Mouse (Mus musculus): ENCODE measurements around the gene Ahsg. TPM values are rescaled to one million over a fixed set of nuclear protein-coding genes. Genes with fewer than 3 reads are reported as not detected.

The Ahsg gene
- total and polyA plus RNA-seq, 3 experiments = 0.13 TPM; not detected in 2

- Histone ChIP-seq H3K27me3 (ENCODE audit: control insufficient read depth in 1 of 2, insufficient read depth in 2 of 2, low read length in 2 of 2) (peaks cover 2% of the 10 kb centered on the region in 2 experiments; a peak in 2 of 4 replicates), H3K9ac (ENCODE audit: control insufficient read depth, low read depth, low read length, poor library complexity, severe bottlenecking) (no peak overlapping the region), H3K36me3 (ENCODE audit: control insufficient read depth in 1 of 2, insufficient read depth in 2 of 2, low read length in 2 of 2) (no peaks in the 10 kb centered on the region), H3K4me1 (ENCODE audit: control insufficient read depth in 1 of 2, insufficient read depth in 2 of 2, low read length in 2 of 2) (no peaks in the 10 kb centered on the region), H3K4me3 (ENCODE audit: control insufficient read depth in 1 of 2, insufficient read depth in 1 of 2, low read depth in 2 of 2, low read length in 2 of 2) (no peak overlapping the region), H3K27ac (ENCODE audit: control insufficient read depth, low read depth, low read length) (no peak overlapping the region), H3K79me2 (ENCODE audit: control insufficient read depth, insufficient read depth, low read length, poor library complexity) (no peaks in the 10 kb centered on the region), H3K9me3 (replicated peaks; ENCODE audit: insufficient read depth, low read length) (no peaks in the 10 kb centered on the region)
- no peak for DNase-seq (ENCODE audit: low read depth, low spot score)
- no peak for TF ChIP-seq HCFC1 (IDR thresholded peaks at IDR 0.05; ENCODE audit: low read depth, low read length)
- no peak for TF ChIP-seq KAT2A (conservative IDR thresholded peaks at IDR 0.05; ENCODE audit: low read depth, low read length)
- TF ChIP-seq MEF2A (IDR thresholded peaks at IDR 0.05; ENCODE audit: extremely low read depth, insufficient replicate concordance, low read depth, low read length, poor library complexity, severe bottlenecking) = no peak
- TF ChIP-seq ZMIZ1 (IDR thresholded peaks at IDR 0.05; ENCODE audit: low read depth, low read length) = no peak
- TF ChIP-seq GATA1 (IDR thresholded peaks at IDR 0.05; ENCODE audit: low read depth, low read length) = no peak
- TF ChIP-seq SIN3A (IDR thresholded peaks at IDR 0.05; ENCODE audit: low read length) = no peak
- TF ChIP-seq MYC (IDR thresholded peaks at IDR 0.05; ENCODE audit: low read depth, low read length) = no peak
- no peak for TF ChIP-seq GABPA (IDR thresholded peaks at IDR 0.05; ENCODE audit: low read depth, low read length)
- TF ChIP-seq TBP (IDR thresholded peaks at IDR 0.05; ENCODE audit: low read depth, low read length) = no peak
- no peak for TF ChIP-seq NELFE (IDR thresholded peaks at IDR 0.05; ENCODE audit: low read depth, low read length)
Observed at GRCm38 (mm10) chr16:22899866-22900570, 8.9 kb downstream of the Ahsg start.

GRCm38 (mm10) chr16:22901326-22901725, 10.2 kb downstream of the Ahsg start:
- Histone ChIP-seq H3K4me3 (ENCODE audit: control insufficient read depth in 1 of 2, insufficient read depth in 1 of 2, low read depth in 2 of 2, low read length in 2 of 2) (no peak overlapping the region), H3K27ac (ENCODE audit: control insufficient read depth, low read depth, low read length) (no peak overlapping the region), H3K27me3 (ENCODE audit: control insufficient read depth in 1 of 2, insufficient read depth in 2 of 2, low read length in 2 of 2) (peaks cover 2% of the 10 kb centered on the region in 2 experiments; a peak in 2 of 4 replicates), H3K36me3 (ENCODE audit: control insufficient read depth in 1 of 2, insufficient read depth in 2 of 2, low read length in 2 of 2) (no peaks in the 10 kb centered on the region), H3K4me1 (ENCODE audit: control insufficient read depth in 1 of 2, insufficient read depth in 2 of 2, low read length in 2 of 2) (no peaks in the 10 kb centered on the region), H3K9ac (ENCODE audit: control insufficient read depth, low read depth, low read length, poor library complexity, severe bottlenecking) (no peak overlapping the region), H3K79me2 (ENCODE audit: control insufficient read depth, insufficient read depth, low read length, poor library complexity) (no peaks in the 10 kb centered on the region), H3K9me3 (replicated peaks; ENCODE audit: insufficient read depth, low read length) (no peaks in the 10 kb centered on the region)
- no peak for TF ChIP-seq EP300 (IDR thresholded peaks at IDR 0.05; ENCODE audit: low read depth in 1 of 2, low read length in 2 of 2)
- no peak for TF ChIP-seq POLR2AphosphoS5 (IDR thresholded peaks at IDR 0.05; ENCODE audit: borderline replicate concordance, low read depth, low read length)
- no peak for TF ChIP-seq USF2 (IDR thresholded peaks at IDR 0.05; ENCODE audit: borderline replicate concordance in 1 of 2, insufficient read depth in 1 of 2, low read depth in 1 of 2, low read length in 2 of 2)
- TF ChIP-seq NRF1 (IDR thresholded peaks at IDR 0.05; ENCODE audit: insufficient read depth, low read depth, low read length, poor library complexity, severe bottlenecking) = no peak
- TF ChIP-seq CTCF (IDR thresholded peaks at IDR 0.05 in 2 of 3, conservative IDR thresholded peaks at IDR 0.05 in 1 of 3; ENCODE audit: control insufficient read depth in 1 of 3, insufficient read depth in 1 of 3, low read depth in 2 of 3, low read length in 3 of 3, poor library complexity in 1 of 3, severe bottlenecking in 1 of 3) = no peak
- TF ChIP-seq USF1 (IDR thresholded peaks at IDR 0.05; ENCODE audit: low read depth, low read length) = no peak
- TF ChIP-seq POLR2A (IDR thresholded peaks at IDR 0.05; ENCODE audit: control insufficient read depth in 1 of 2, insufficient read depth in 1 of 2, low read depth in 1 of 2, low read length in 2 of 2, poor library complexity in 1 of 2) = no peak
- TF ChIP-seq SIN3A (IDR thresholded peaks at IDR 0.05; ENCODE audit: low read length) = no peak
- TF ChIP-seq CHD1 (IDR thresholded peaks at IDR 0.05; ENCODE audit: low read depth, low read length) = no peak
- TF ChIP-seq MAZ (IDR thresholded peaks at IDR 0.05; ENCODE audit: low read depth, low read length) = no peak
- no peak for TF ChIP-seq E2F4 (IDR thresholded peaks at IDR 0.05; ENCODE audit: borderline replicate concordance, low read depth, low read length)
- TF ChIP-seq RCOR1 (IDR thresholded peaks at IDR 0.05; ENCODE audit: low read depth, low read length) = no peak
- no peak for TF ChIP-seq ELF1 (IDR thresholded peaks at IDR 0.05; ENCODE audit: low read depth, low read length)
- no peak for TF ChIP-seq GABPA (IDR thresholded peaks at IDR 0.05; ENCODE audit: low read depth, low read length)
- TF ChIP-seq BHLHE40 (IDR thresholded peaks at IDR 0.05; ENCODE audit: borderline replicate concordance, low read depth, low read length) = no peak
- no peak for TF ChIP-seq ETS1 (IDR thresholded peaks at IDR 0.05; ENCODE audit: low read depth, low read length)
- no peak for DNase-seq (ENCODE audit: low read depth, low spot score)

Measured in MEL (cell line).